Mouse (Mus musculus) c-Kit-negative CD71-positive TER-119-positive erythroid progenitor cells, embryonic 14.5 days (primary cell): ENCODE data around the gene Eps8l2.

Source experiments
- DNase-seq: peaks from one replicate; pipeline ENCODE4 v3.0.0-alpha.2; 2013; ENCODE audit warnings: low read depth, low spot score

Gene Eps8l2

GRCm38 (mm10) chr7:141338576-141339131 is at the start of gene Eps8l2:
Gene Eps8l2 (plus strand): TSS chr7:141338880.
- no peak for DNase-seq

GRCm38 (mm10) chr7:141291921-141292582 is 46.6 kb upstream of the Eps8l2 start, which contains the start of gene Drd4:
Gene Drd4 (plus strand): TSS chr7:141292006.
- no peak for DNase-seq

DNA sequence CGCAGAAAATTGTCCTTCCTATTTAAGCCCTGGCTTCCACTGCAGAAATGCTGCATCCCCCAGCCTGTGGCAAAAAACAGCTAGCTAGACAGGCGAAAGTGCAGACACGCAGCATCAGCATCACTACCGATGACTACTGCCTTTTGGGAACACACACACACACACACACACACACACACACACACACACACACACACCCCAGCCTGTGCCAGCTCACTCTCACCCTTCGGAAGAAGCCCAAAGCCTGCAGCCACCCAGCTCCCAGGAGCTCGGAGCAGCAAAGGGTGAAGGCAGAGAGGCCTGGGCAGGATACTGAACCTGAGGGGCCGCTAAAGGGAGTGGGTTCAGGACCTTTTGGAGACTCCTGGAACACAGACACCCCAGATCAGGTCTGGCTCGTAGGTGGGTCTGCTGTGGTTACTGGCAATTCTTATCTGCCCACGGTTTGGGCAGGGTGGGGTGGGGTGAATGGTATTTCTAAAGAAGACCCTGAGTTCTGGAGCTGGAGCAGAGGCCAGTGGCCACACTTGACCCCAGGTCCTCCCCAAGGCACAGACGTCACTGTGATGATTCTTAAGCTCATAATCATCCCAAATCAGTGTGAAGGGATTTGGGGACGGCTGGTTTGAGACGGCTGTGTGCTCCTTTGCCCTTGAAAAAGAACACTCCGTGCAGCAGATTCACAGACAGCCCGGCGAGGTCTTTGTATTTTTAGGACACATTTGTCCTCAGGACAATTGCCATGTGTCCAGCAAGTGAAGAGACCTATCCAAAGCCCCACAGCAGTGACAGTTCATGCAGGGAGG is 45.9 kb upstream of the Eps8l2 start:
- DNase-seq = no peak

GRCm38 (mm10) chr7:141293852-141294471 is 44.7 kb upstream of the Eps8l2 start:
- DNase-seq = no peak

GRCm38 (mm10) chr7:141294479-141294878 is 44.2 kb upstream of the Eps8l2 start:
- no peak for DNase-seq

- no peak for DNase-seq
Observed at GRCm38 (mm10) chr7:141297926-141298650, 40.6 kb upstream of the Eps8l2 start.

- DNase-seq = no peak
Observed at GRCm38 (mm10) chr7:141299175-141299574, 39.5 kb upstream of the Eps8l2 start.

DNA sequence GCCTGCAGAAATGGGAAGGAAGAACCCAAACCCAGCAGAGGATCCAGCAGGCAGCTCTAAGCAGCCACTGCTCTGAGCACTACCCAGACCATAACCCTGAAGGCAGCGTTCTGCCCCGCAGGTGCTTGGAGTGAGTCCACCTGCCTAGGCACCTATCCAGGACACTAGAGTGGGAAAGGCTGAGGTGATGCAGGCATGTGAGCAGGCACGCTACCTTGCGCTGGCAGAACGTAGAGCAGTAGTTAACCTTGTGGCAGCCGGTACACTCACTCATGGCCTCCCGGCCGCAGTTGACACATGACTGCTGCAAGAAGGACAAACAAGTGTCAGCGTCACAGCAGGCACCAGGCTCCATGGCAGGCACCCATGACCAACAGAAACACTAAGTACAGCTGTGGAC is 37.3 kb upstream of the Eps8l2 start:
- no peak for DNase-seq

- DNase-seq = no peak
Observed at GRCm38 (mm10) chr7:141302702-141303268, 35.9 kb upstream of the Eps8l2 start.

DNA sequence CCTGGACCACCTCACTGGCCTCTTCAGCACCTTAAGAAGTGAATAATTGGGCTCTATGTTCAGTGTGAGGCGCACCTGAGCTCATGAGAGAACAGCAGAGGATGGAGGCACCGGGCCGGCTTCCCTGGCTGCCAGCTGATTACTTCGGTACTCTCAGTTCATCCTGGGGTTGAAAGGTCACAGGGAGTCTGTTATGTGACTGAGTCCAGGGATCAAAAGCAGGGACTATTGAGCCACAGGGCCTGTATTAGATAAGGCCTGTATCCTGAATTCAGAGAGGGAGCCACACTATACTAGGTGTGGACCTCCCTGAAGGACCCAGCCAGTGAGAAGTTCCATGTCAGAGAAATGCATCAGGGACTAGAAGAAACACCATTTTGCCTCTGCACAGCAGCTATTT is 34.1 kb upstream of the Eps8l2 start:
- DNase-seq = no peak

- no peak for DNase-seq
Observed at GRCm38 (mm10) chr7:141314416-141314815, 24.3 kb upstream of the Eps8l2 start.

DNA sequence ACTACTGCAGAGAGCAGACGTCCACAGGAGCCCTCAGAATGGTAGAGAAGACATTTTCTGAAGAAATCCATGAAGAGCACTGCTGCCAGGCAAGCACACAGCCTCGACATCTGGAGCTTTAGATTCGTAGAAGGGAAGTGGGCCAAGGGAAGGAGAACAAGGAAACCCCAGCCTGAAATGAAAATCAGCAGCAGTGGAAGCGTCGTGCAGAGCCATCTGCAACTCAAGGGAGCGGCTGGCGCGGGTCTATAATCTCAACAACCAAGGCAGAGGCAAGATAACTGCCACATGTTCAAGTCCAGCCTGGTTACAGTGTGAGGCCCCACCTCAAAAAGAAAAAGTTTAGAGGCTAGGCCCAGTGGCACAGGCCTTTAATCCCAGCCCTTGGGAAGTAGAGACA is 23.6 kb upstream of the Eps8l2 start:
- no peak for DNase-seq

- no peak for DNase-seq
Observed at GRCm38 (mm10) chr7:141315974-141316373, 22.7 kb upstream of the Eps8l2 start.

DNA sequence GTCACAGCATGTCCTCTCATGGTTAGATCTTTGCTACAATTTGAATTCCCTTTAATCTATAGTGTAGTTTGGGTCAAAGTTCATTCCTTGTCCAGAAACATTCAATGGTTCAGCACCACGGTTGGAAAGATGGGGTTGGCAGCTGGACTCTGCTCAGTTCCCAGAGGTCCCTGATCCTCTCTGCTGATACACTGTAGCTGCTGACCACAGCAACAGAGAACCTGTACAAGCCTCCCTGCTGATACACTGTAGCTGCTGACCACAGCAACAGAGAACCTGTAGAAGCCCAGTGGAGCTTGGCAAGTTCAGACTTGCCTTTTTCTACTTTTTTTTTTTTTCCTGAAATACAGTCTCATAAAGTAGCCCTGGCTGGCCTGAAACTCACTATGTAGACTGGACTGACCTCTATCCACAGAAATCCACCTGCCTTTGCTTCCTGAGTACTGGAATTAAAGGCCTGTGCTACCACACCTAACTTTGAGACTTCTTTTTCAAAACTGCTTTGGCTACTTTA is 21.0 kb upstream of the Eps8l2 start:
- no peak for DNase-seq

- no peak for DNase-seq
Observed at GRCm38 (mm10) chr7:141319446-141319845, 19.2 kb upstream of the Eps8l2 start.

- DNase-seq = no peak
Observed at GRCm38 (mm10) chr7:141324686-141325085, 14.0 kb upstream of the Eps8l2 start.

DNA sequence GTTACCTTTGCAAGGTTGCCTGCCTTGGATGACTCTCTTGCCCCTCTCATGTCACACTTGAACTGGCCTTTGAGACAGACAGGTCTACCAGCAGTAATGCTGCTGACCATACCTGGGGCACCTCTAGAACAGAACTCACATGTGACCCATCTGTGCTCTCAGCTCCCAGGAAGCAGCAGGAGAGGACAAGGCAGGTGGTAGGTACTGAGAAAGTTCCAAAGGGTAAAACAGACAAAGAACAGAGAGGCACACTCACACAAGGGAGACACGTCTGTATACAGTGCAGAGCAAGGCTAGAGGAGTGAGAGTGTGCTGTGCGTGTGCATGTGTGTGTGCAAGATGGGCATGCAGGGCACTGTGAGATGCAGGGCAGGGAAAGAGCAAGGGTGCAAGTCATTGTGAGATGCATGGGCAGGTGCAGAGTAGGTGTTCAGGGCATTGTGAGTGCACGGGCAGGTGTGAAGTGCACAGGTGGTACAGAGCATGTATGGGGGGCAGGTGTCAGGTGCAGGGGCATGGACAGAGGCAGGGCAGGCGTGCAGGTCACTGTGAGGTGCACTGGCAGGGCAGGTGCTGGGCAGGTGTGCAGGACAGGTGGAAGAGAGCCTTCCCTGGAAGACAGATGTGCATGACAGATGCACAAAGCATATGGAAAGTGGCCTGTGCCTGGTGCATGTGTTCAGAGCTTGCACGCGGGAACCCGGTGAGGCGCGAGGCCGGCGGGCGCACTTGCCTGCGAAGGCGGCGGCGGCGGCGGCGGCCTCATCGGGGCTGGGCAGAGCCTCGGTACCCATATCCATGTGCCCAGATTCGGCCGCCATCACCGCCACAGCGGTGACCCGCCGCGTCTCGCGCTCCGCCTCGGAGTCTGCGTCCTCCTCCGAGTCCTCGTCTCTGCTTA is 11.9 kb upstream of the Eps8l2 start:
- no peak for DNase-seq

DNA sequence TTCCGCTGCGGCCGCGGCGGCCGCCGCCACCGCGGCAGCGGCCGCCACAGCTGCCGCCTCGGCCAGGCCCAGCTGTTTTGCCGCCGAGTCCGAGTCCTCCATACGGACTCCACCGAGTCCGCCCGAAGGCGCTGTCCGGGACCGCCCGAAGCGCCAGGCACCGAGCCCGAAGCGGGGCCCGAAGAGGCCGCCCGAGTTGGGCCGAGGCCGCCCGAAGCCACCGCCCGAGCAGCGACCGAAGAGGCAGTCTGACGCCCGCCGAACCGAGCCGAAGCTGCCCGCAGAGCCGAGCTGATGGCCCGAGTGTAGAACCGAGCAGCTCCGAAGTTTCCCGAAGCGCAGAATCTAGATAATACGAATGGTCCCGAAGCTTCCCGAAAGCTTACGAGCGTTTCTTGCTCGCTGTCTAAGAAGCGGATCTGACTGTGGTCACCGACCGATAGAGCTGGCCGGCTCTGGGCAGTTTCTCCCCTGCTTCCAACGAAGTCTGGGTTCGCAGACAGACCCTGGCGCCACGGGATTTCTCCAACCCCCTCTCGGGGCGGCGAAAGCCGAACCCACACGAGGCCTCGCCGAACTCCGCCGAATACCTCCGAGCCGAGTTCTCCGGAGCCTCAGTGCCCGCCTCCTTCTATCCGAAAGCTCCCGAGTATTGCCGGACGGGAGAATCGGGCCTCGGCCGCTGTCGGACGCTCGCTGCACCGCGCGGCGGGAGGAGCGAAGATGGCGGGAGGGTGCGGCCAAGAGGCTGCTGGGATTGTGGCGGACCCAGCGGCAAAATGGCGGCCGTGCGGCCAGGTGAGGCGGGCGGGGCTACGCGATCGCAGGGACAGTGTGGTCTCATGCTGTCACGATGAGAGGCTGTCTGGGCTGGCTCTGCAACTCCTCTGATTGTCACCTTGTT is 11.0 kb upstream of the Eps8l2 start, which contains the start of the genes Deaf1 and Tmem80:
Gene Deaf1 (minus strand): TSS at position 222 of the 904 bp plus-strand sequence.
Gene Tmem80 (plus strand): TSS at position 271 of the 904 bp plus-strand sequence.
- DNase-seq = peak; percentile 96
